Mouse (Mus musculus): Measurements from ENCODE around the gene Chml. TPM values are rescaled to one million over a fixed set of nuclear protein-coding genes. Genes with fewer than 3 reads are reported as not detected.

Chml gene
- polyA plus RNA-seq (2012), result 0.19 and 0.54 TPM in 2 replicates

- Histone ChIP-seq H3K27me3 (ENCODE audit: control insufficient read depth) (no peaks in the 10 kb centered on the region), H3K36me3 (ENCODE audit: control insufficient read depth) (peaks cover 7% of the 10 kb centered on the region), H3K4me1 (ENCODE audit: control insufficient read depth) (peaks cover 25% of the 10 kb centered on the region), H3K9me3 (ENCODE audit: control insufficient read depth, low read length) (no peaks in the 10 kb centered on the region), H3K4me3 (replicated peaks) (peak within 1 kb of the TSS; percentile 85)
- no peak for TF ChIP-seq GATA1 (IDR thresholded peaks at IDR 0.05; ENCODE audit: low read length)
- no peak for TF ChIP-seq TAL1 (IDR thresholded peaks at IDR 0.05; ENCODE audit: low read length)
These were observed at the start of gene Chml, which contains the start of gene Opn3 for GRCm38 (mm10) chr1:175692246-175692996. Gene Chml (minus strand): TSS chr1:175692901. Gene Opn3 (minus strand): TSS chr1:175692776.

GRCm38 (mm10) chr1:175725771-175726170 lies 33.1 kb upstream of the Chml start:
- TF ChIP-seq TAL1 (IDR thresholded peaks at IDR 0.05; ENCODE audit: low read length), result no peak
- TF ChIP-seq GATA1 (IDR thresholded peaks at IDR 0.05; ENCODE audit: low read length), result no peak
- Histone ChIP-seq H3K4me1 (ENCODE audit: control insufficient read depth) (no peaks in the 10 kb centered on the region), H3K4me3 (replicated peaks) (no peak overlapping the region), H3K27me3 (ENCODE audit: control insufficient read depth) (no peaks in the 10 kb centered on the region), H3K36me3 (ENCODE audit: control insufficient read depth) (no peaks in the 10 kb centered on the region), H3K9me3 (ENCODE audit: control insufficient read depth, low read length) (0 out of 2 replicates have a peak, but pooled peaks cover 3% of the 10 kb centered on the region)

GRCm38 (mm10) chr1:175716832-175717231 lies 24.1 kb upstream of the Chml start:
- Histone ChIP-seq H3K36me3 (ENCODE audit: control insufficient read depth) (no peaks in the 10 kb centered on the region), H3K27me3 (ENCODE audit: control insufficient read depth) (no peaks in the 10 kb centered on the region), H3K4me3 (replicated peaks) (no peak overlapping the region), H3K9me3 (ENCODE audit: control insufficient read depth, low read length) (no peaks in the 10 kb centered on the region; the same call in 1 of the 2 replicates), H3K4me1 (ENCODE audit: control insufficient read depth) (no peaks in the 10 kb centered on the region)
- TF ChIP-seq TAL1 (IDR thresholded peaks at IDR 0.05; ENCODE audit: low read length) (no peak), GATA1 (IDR thresholded peaks at IDR 0.05; ENCODE audit: low read length) (no peak)

- Histone ChIP-seq H3K36me3 (ENCODE audit: control insufficient read depth) (no peaks in the 10 kb centered on the region), H3K4me3 (replicated peaks) (no peak overlapping the region), H3K27me3 (ENCODE audit: control insufficient read depth) (no peaks in the 10 kb centered on the region), H3K9me3 (ENCODE audit: control insufficient read depth, low read length) (no peaks in the 10 kb centered on the region; the same call in 1 of the 2 replicates), H3K4me1 (ENCODE audit: control insufficient read depth) (no peaks in the 10 kb centered on the region)
- no peak for TF ChIP-seq TAL1 (IDR thresholded peaks at IDR 0.05; ENCODE audit: low read length)
- TF ChIP-seq GATA1 (IDR thresholded peaks at IDR 0.05; ENCODE audit: low read length), result no peak
These were observed 19.7 kb upstream of the Chml start for GRCm38 (mm10) chr1:175712338-175712909.

GRCm38 (mm10) chr1:175708013-175708412 lies 15.3 kb upstream of the Chml start:
- H3K4me1 ChIP-seq (ENCODE audit: control insufficient read depth), result no peaks in the 10 kb centered on the region

GRCm38 (mm10) chr1:175707599-175707998 lies 14.9 kb upstream of the Chml start:
- Histone ChIP-seq H3K4me3 (replicated peaks) (no peak overlapping the region), H3K36me3 (ENCODE audit: control insufficient read depth) (no peaks in the 10 kb centered on the region), H3K4me1 (ENCODE audit: control insufficient read depth) (no peaks in the 10 kb centered on the region), H3K27me3 (ENCODE audit: control insufficient read depth) (no peaks in the 10 kb centered on the region), H3K9me3 (ENCODE audit: control insufficient read depth, low read length) (no peaks in the 10 kb centered on the region)
- TF ChIP-seq TAL1 (IDR thresholded peaks at IDR 0.05; ENCODE audit: low read length), result no peak
- TF ChIP-seq GATA1 (IDR thresholded peaks at IDR 0.05; ENCODE audit: low read length), result no peak

More at GRCm38 (mm10) chr1:175708013-175708412, 15.3 kb upstream of the Chml start:
- no peak overlapping the region for H3K4me3 ChIP-seq (replicated peaks)
- TF ChIP-seq GATA1 (IDR thresholded peaks at IDR 0.05; ENCODE audit: low read length) (no peak), TAL1 (IDR thresholded peaks at IDR 0.05; ENCODE audit: low read length) (no peak)
- no peaks in the 10 kb centered on the region for H3K27me3 ChIP-seq (ENCODE audit: control insufficient read depth)
- H3K36me3 ChIP-seq (ENCODE audit: control insufficient read depth), result no peaks in the 10 kb centered on the region
- H3K9me3 ChIP-seq (ENCODE audit: control insufficient read depth, low read length), result no peaks in the 10 kb centered on the region

GRCm38 (mm10) chr1:175701145-175701544 lies 8.4 kb upstream of the Chml start:
- Histone ChIP-seq H3K9me3 (ENCODE audit: control insufficient read depth, low read length) (no peaks in the 10 kb centered on the region), H3K36me3 (ENCODE audit: control insufficient read depth) (no peaks in the 10 kb centered on the region), H3K4me1 (ENCODE audit: control insufficient read depth) (no peaks in the 10 kb centered on the region), H3K27me3 (ENCODE audit: control insufficient read depth) (no peaks in the 10 kb centered on the region), H3K4me3 (replicated peaks) (no peak overlapping the region)
- TF ChIP-seq TAL1 (IDR thresholded peaks at IDR 0.05; ENCODE audit: low read length) (no peak), GATA1 (IDR thresholded peaks at IDR 0.05; ENCODE audit: low read length) (no peak)

GRCm38 (mm10) chr1:175699796-175700195 lies 7.1 kb upstream of the Chml start:
- no peak overlapping the region for H3K4me3 ChIP-seq (replicated peaks)
- TF ChIP-seq TAL1 (IDR thresholded peaks at IDR 0.05; ENCODE audit: low read length) (no peak), GATA1 (IDR thresholded peaks at IDR 0.05; ENCODE audit: low read length) (no peak)
- no peaks in the 10 kb centered on the region for H3K9me3 ChIP-seq (ENCODE audit: control insufficient read depth, low read length)
- no peaks in the 10 kb centered on the region for H3K36me3 ChIP-seq (ENCODE audit: control insufficient read depth)
- no peaks in the 10 kb centered on the region for H3K27me3 ChIP-seq (ENCODE audit: control insufficient read depth)
- H3K4me1 ChIP-seq (ENCODE audit: control insufficient read depth), result no peaks in the 10 kb centered on the region

- H3K9me3 ChIP-seq (ENCODE audit: control insufficient read depth, low read length), result no peaks in the 10 kb centered on the region
- no peak for TF ChIP-seq GATA1 (IDR thresholded peaks at IDR 0.05; ENCODE audit: low read length)
- no peak for TF ChIP-seq TAL1 (IDR thresholded peaks at IDR 0.05; ENCODE audit: low read length)
- H3K27me3 ChIP-seq (ENCODE audit: control insufficient read depth), result no peaks in the 10 kb centered on the region
- no peaks in the 10 kb centered on the region for H3K4me1 ChIP-seq (ENCODE audit: control insufficient read depth)
- H3K4me3 ChIP-seq (replicated peaks), result no peak overlapping the region
- H3K36me3 ChIP-seq (ENCODE audit: control insufficient read depth), result no peaks in the 10 kb centered on the region
These were observed 6.7 kb upstream of the Chml start for GRCm38 (mm10) chr1:175699375-175699774.

All from erythroblast, embryonic 14.5 days (primary cell).